Mouse (Mus musculus): Measurements from ENCODE around the gene Msl3l2. TPM values are rescaled to one million over a fixed set of nuclear protein-coding genes. Genes with fewer than 3 reads are reported as not detected.

The Msl3l2 gene
- total RNA-seq, 2 experiments from 2014 or later: 12.5 to 14.0 TPM

DNA sequence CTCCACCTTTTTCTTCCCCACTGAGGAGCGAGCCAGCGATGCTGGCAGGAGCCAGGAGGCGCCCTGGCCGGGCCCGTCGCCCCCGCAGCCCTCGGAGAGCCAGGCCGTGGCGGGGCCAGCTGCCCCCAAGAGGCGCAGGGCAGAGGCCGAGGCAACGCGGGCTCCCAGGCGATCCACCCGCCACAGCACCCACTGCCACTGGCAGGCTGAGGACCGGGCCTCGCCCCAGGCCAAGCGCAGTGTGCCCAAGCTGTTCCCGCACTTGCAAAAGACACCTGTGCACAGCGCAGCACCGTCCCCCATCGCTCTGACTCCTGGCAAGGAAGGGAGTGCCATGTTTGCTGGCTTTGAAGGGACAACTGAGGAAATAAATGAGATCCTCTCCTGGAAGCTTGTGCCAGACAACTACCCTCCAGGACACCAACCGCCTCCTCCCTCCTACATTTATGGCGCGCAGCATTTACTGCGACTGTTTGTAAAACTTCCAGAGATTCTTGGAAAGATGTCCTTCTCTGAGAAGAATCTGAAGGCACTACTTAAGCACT lies 9.0 kb downstream of the Msl3l2 start:
- H3K27ac ChIP-seq: peak overlapping the region; percentile 96
- intact Hi-C loops (cut with DNase I): loop anchor here (2.0 to 5.0 kb wide), 3 partner anchors 52 to 113 kb away; partner anchors contain the start of gene Tbc1d32
- no peak for TF ChIP-seq CTCF (IDR thresholded peaks at IDR 0.05)
- DNase-seq (ENCODE audit: extremely low spot score in 1 of 2, low spot score in 2 of 2): peak; percentile 53 to 73
- peak overlapping the region; percentile 54 for H3K4me3 ChIP-seq

DNA sequence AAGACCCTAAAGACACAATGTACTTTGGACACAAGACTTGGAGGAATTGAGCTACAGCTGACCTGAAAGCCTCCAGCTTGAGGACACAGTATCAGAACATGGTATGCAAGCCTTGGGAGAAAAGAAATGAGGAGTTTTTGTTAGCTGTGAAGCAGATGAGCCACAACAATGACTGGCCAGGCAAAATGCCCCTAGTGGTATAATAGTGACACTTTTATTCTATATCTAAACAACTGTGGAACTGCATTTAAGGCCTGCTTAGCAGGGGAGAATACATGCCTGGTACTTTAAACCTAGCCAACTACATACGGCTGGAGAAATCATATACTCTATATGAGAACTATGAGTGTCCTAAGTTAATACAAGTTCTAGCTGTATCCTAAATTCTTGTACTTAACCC lies 20.3 kb downstream of the Msl3l2 start:
- no peak for DNase-seq (ENCODE audit: extremely low spot score in 1 of 2, low spot score in 2 of 2)
- intact Hi-C loops (cut with DNase I): no loop called here
- peak; percentile 22 for TF ChIP-seq CTCF (IDR thresholded peaks at IDR 0.05)
- no peak overlapping the region for H3K4me3 ChIP-seq
- H3K27ac ChIP-seq: no peak overlapping the region

DNA sequence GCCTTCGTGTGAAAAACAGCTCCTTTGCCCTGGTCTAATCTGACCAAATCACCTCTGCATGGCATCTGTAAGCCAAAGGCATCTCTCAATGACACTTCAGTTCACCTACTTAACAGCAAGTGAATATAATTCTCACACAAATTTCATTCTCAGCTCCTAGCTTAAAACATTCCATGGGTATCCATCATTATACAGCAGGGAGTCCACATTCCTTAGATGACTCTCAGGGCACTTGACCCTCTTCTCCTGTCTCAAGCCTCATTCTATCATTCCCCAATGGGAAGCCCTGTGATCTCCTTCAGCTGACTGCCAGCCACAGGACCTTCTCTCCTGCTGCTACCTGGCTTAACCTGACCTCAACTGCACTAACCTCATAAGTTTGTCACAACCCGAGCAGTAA lies 22.9 kb downstream of the Msl3l2 start:
- intact Hi-C loops (cut with DNase I): no loop called here
- no peak for TF ChIP-seq CTCF (IDR thresholded peaks at IDR 0.05)
- H3K4me3 ChIP-seq: no peak overlapping the region
- DNase-seq (ENCODE audit: extremely low spot score in 1 of 2, low spot score in 2 of 2): no peak
- no peak overlapping the region for H3K27ac ChIP-seq

DNA sequence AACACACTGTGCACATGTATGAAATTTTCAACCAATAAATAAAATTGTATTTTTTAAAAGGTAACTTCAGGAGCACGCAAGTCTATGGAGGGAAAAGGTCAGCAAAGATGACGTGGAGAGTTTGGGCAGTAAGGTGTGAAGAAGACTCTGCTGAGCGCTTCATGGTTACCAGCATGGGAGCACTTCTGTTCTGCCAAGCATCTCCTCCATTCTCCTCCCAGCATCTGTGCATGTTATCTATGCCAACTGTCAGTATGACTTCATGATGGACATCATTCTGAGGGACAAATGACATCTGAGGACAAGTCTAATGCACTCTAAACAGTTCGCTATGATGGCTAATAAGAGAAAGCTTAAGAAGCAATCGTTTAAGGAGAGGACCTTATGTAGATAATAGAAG lies 30.5 kb downstream of the Msl3l2 start:
- no peak overlapping the region for H3K4me3 ChIP-seq
- no peak overlapping the region for H3K27ac ChIP-seq
- DNase-seq (ENCODE audit: extremely low spot score in 1 of 2, low spot score in 2 of 2): no peak
- TF ChIP-seq CTCF (IDR thresholded peaks at IDR 0.05): no peak
- intact Hi-C loops (cut with DNase I): no loop called here

DNA sequence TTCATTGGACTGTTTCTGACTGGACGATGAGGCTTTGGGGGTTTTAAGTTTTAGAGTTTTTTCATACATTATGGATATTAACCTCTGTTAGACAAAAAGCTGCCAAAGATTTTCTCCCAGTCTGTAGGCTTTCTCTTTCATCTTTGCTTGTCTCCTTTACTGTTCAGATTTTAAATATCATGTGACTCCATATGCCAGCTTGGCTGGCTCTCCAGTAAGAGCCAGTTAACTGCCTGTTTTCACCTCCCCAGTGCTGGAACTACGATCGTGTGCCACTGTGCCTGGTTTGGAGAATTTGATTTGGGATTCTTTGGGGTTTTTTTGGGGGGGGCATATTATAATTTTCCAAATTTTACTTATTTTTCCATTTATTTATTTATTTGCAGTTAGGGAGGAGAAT lies 42.2 kb downstream of the Msl3l2 start:
- DNase-seq (ENCODE audit: extremely low spot score in 1 of 2, low spot score in 2 of 2): no peak
- no peak for TF ChIP-seq CTCF (IDR thresholded peaks at IDR 0.05)
- intact Hi-C loops (cut with DNase I): no loop called here
- Histone ChIP-seq H3K4me3 (no peak overlapping the region), H3K27ac (no peak overlapping the region)

DNA sequence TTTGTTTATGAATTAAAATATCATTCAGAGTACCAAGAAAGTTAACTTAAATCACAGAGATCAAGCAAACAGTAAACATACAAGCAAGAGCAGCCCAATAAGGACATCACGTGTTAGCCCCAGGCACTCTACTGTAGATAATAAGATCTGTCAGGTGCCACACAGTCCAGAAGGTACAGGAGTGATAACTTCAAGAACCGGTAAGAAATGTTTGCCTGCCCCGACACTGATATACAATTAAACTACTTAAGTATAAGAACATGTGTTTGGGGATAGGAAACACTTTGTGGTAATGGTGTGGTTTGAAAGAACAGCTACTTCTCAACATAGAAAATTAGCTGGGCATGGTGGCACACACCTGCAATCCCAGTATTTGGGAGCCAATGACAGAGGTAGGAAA lies 50.2 kb downstream of the Msl3l2 start:
- Histone ChIP-seq H3K27ac (no peak overlapping the region), H3K4me3 (no peak overlapping the region)
- no peak for DNase-seq (ENCODE audit: extremely low spot score in 1 of 2, low spot score in 2 of 2)
- intact Hi-C loops (cut with DNase I): no loop called here
- no peak for TF ChIP-seq CTCF (IDR thresholded peaks at IDR 0.05)

DNA sequence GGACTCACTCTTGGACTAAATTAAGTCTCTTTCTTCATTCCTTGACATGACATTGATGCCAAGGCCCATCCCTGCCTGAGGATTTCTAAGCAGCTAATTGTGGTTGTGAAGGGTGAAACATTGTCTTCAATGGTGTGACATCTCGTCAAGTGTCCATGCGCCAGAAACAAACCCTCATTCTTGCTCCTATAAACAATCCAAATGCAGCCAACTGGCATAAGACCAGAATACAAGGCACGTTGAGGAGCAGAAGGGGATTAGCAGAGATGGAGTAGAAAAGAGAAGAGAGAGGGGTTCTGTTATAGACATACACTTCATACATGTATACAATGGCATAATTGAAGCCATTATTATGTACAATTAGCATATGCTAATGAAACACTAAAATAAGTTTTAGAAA lies 51.5 kb downstream of the Msl3l2 start:
- no peak for DNase-seq (ENCODE audit: extremely low spot score in 1 of 2, low spot score in 2 of 2)
- Histone ChIP-seq H3K4me3 (no peak overlapping the region), H3K27ac (no peak overlapping the region)
- TF ChIP-seq CTCF (IDR thresholded peaks at IDR 0.05): no peak
- intact Hi-C loops (cut with DNase I): no loop called here

DNA sequence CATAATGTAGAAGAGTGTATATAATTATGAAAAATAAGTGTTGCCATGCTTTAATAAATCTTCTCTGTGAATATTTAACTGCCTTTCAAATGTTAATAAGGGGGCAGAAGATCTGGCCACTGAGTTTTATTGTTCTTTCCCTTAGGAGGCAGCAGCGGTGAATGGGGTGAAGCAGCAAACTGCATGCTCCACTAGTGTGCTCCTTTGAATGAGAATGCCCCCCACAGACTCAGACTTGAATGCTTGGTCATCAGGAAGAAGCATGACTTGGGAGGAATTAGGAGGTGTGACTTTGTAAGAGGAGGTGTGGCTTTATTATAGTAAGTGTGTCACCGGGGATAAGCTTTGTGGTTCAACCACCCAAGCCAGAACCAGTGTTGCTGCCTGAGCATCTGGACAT lies 52.0 kb downstream of the Msl3l2 start:
- H3K27ac ChIP-seq: no peak overlapping the region
- no peak for TF ChIP-seq CTCF (IDR thresholded peaks at IDR 0.05)
- intact Hi-C loops (cut with DNase I): no loop called here

DNA sequence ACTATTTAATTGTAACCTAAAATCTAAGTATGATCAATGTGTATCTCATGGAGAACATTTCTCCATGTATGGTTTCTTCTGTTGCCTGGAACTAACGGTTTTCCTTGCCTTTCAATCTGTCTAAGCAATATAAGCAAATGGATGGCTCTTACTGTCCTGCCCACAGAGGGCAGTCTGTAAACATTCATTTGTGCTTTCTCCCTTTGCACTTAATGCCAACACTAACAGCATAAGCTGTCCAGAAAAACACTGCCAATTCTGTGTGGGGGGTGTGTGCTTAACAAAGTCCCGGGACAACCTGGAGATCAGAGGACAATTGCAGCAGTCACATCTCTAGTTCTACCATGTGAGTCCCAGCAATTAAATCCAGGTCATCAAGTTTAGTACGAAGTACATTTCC lies 57.7 kb downstream of the Msl3l2 start:
- no peak for DNase-seq (ENCODE audit: extremely low spot score in 1 of 2, low spot score in 2 of 2)
- H3K27ac ChIP-seq: no peak overlapping the region
- intact Hi-C loops (cut with DNase I): no loop called here
- no peak overlapping the region for H3K4me3 ChIP-seq
- TF ChIP-seq CTCF (IDR thresholded peaks at IDR 0.05): peak; percentile 14

More for the DNA sequence above, 52.0 kb downstream of the Msl3l2 start:
- DNase-seq (ENCODE audit: extremely low spot score in 1 of 2, low spot score in 2 of 2): no peak
- no peak overlapping the region for H3K4me3 ChIP-seq

DNA sequence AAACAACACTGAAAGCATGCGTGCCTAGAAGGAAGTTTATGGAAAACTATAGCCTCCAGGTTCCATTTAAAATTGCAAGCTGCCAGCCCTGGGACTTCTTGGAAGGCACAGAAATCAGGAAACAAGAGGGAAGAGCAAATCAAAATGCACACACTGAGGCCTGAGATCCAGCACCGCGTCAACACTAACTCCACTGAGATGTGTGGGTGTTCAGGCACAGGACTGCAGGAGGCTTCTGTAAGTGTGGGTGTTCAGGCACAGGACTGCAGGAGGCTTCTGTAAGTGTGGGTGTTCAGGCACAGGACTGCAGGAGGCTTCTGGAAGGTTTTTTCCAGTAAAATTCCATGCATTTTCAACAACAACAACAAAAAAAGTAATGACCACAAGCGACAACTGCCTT lies 59.0 kb downstream of the Msl3l2 start:
- Histone ChIP-seq H3K4me3 (no peak overlapping the region), H3K27ac (peak overlapping the region; percentile 22; the same call in 1 of the 2 replicates)
- peak in 1 of 2 experiments; percentile 20 for DNase-seq (ENCODE audit: extremely low spot score in 1 of 2, low spot score in 2 of 2)
- intact Hi-C loops (cut with DNase I): loop anchor here (5.0 kb wide), 1 partner anchor 48 kb away; no protein-coding TSS in a partner anchor
- TF ChIP-seq CTCF (IDR thresholded peaks at IDR 0.05): no peak

Other genes starting within 250 kb of the Msl3l2 start
- 1 to 10 TPM; 8.8 to 8.9 TPM for gene Tbc1d32, start 121.8 kb downstream of the Msl3l2 start, total RNA-seq (2021)